Mouse (Mus musculus): Measurements from ENCODE around the gene Gldc.

DNA sequence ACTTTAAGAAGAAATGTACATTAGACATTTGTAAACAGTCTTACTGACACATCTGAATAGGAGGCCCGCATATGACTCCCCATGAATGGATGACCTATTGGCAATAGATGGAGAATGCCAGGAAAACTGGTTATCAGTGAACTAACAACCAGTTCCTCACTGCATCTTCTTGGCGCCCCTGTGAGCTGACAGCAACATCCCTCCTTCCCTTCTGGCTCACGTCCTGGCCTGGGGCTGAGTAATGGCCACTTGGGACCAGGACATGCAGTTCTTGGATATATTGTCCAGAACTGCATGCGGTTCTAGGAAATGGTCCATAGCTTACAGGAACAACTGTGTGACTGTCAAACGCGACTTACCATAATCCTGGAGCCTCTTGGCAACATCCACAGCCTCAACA lies 72.6 kb downstream of the Gldc start:
- no peak for TF ChIP-seq CTCF (IDR thresholded peaks at IDR 0.05; ENCODE audit: borderline replicate concordance, extremely low read depth, insufficient read depth, insufficient read length)
- TF ChIP-seq POLR2A (IDR thresholded peaks at IDR 0.05; ENCODE audit: borderline replicate concordance, extremely low read depth, insufficient read depth, insufficient read length, poor library complexity, severe bottlenecking) = no peak

Data from brain, embryonic 14.5 days (tissue).